Mouse (Mus musculus): ENCODE data around the gene Aoah. TPM values are rescaled to one million over a fixed set of nuclear protein-coding genes. Genes with fewer than 3 reads are reported as not detected.

Aoah gene
- polyA plus RNA-seq (2014; fragmentation: Nextera tagmentation; extraction: Ambion mirVana), result 0.27 and 0.37 TPM in 2 replicates

GRCm38 (mm10) chr13:20793901-20794300 is at the start of gene Aoah:
Gene Aoah, plus strand, starts transcription at chr13:20794113.
- Histone ChIP-seq H3K9ac (ENCODE audit: low read depth, low read length) (no peak within 1 kb of the TSS), H3K9me3 (replicated peaks; ENCODE audit: control insufficient read depth, low read length) (no peaks in the 10 kb centered on the region), H3K27me3 (ENCODE audit: control insufficient read depth, insufficient read depth, low read length) (no peaks in the 10 kb centered on the region), H3K4me2 (no peak within 1 kb of the TSS), H3K27ac (ENCODE audit: low read depth, low read length) (no peak within 1 kb of the TSS), H3K4me3 (ENCODE audit: low read depth, low read length) (no peak within 1 kb of the TSS), H3K36me3 (ENCODE audit: control insufficient read depth, insufficient read depth, low read length) (no peaks in the 10 kb centered on the region), H3K4me1 (ENCODE audit: control insufficient read depth, insufficient read depth, low read length) (no peaks in the 10 kb centered on the region)
- WGBS (ENCODE audit: insufficient replicate concordance), result 57% methylated on average over 4 of the region's 4 CpGs
- ATAC-seq (replicated peaks; ENCODE audit: insufficient number of reproducible peaks, low FRiP score, low TSS enrichment), result no peak

- Histone ChIP-seq H3K4me1 (ENCODE audit: control insufficient read depth, insufficient read depth, low read length) (no peaks in the 10 kb centered on the region), H3K36me3 (ENCODE audit: control insufficient read depth, insufficient read depth, low read length) (no peaks in the 10 kb centered on the region), H3K4me3 (ENCODE audit: low read depth, low read length) (no peak overlapping the region), H3K9me3 (replicated peaks; ENCODE audit: control insufficient read depth, low read length) (no peaks in the 10 kb centered on the region), H3K27me3 (ENCODE audit: control insufficient read depth, insufficient read depth, low read length) (no peaks in the 10 kb centered on the region), H3K27ac (ENCODE audit: low read depth, low read length) (no peak overlapping the region), H3K4me2 (no peak overlapping the region), H3K9ac (ENCODE audit: low read depth, low read length) (no peak overlapping the region)
- no peak for ATAC-seq (replicated peaks; ENCODE audit: insufficient number of reproducible peaks, low FRiP score, low TSS enrichment)
- WGBS (ENCODE audit: insufficient replicate concordance), result 63% methylated on average over 1 of the region's 1 CpGs
Measured at GRCm38 (mm10) chr13:20754843-20755242, 39.1 kb upstream of the Aoah start.

GRCm38 (mm10) chr13:20783648-20784047 is 10.3 kb upstream of the Aoah start:
- H3K27ac ChIP-seq (ENCODE audit: low read depth, low read length), result no peak overlapping the region
- no peaks in the 10 kb centered on the region for H3K4me1 ChIP-seq (ENCODE audit: control insufficient read depth, insufficient read depth, low read length)
- WGBS (ENCODE audit: insufficient replicate concordance), result 73% methylated on average over 5 of the region's 5 CpGs
- H3K4me2 ChIP-seq, result no peak overlapping the region
- no peaks in the 10 kb centered on the region for H3K9me3 ChIP-seq (replicated peaks; ENCODE audit: control insufficient read depth, low read length)
- H3K27me3 ChIP-seq (ENCODE audit: control insufficient read depth, insufficient read depth, low read length), result no peaks in the 10 kb centered on the region
- H3K36me3 ChIP-seq (ENCODE audit: control insufficient read depth, insufficient read depth, low read length), result no peaks in the 10 kb centered on the region
- H3K4me3 ChIP-seq (ENCODE audit: low read depth, low read length), result no peak overlapping the region
- ATAC-seq (replicated peaks; ENCODE audit: insufficient number of reproducible peaks, low FRiP score, low TSS enrichment), result no peak
- H3K9ac ChIP-seq (ENCODE audit: low read depth, low read length), result no peak overlapping the region

- Histone ChIP-seq H3K9ac (ENCODE audit: low read depth, low read length) (no peak overlapping the region), H3K4me1 (ENCODE audit: control insufficient read depth, insufficient read depth, low read length) (no peaks in the 10 kb centered on the region), H3K9me3 (replicated peaks; ENCODE audit: control insufficient read depth, low read length) (no peaks in the 10 kb centered on the region), H3K36me3 (ENCODE audit: control insufficient read depth, insufficient read depth, low read length) (no peaks in the 10 kb centered on the region), H3K4me2 (no peak overlapping the region), H3K27me3 (ENCODE audit: control insufficient read depth, insufficient read depth, low read length) (no peaks in the 10 kb centered on the region), H3K4me3 (ENCODE audit: low read depth, low read length) (no peak overlapping the region), H3K27ac (ENCODE audit: low read depth, low read length) (no peak overlapping the region)
- WGBS (ENCODE audit: insufficient replicate concordance), result 85% methylated on average over 6 of the region's 6 CpGs
- no peak for ATAC-seq (replicated peaks; ENCODE audit: insufficient number of reproducible peaks, low FRiP score, low TSS enrichment)
Measured at GRCm38 (mm10) chr13:20784060-20784459, 9.9 kb upstream of the Aoah start.

GRCm38 (mm10) chr13:20785960-20786359 is 8.0 kb upstream of the Aoah start:
- H3K4me1 ChIP-seq (ENCODE audit: control insufficient read depth, insufficient read depth, low read length), result no peaks in the 10 kb centered on the region
- no peaks in the 10 kb centered on the region for H3K9me3 ChIP-seq (replicated peaks; ENCODE audit: control insufficient read depth, low read length)
- no peaks in the 10 kb centered on the region for H3K27me3 ChIP-seq (ENCODE audit: control insufficient read depth, insufficient read depth, low read length)
- ATAC-seq (replicated peaks; ENCODE audit: insufficient number of reproducible peaks, low FRiP score, low TSS enrichment), result no peak
- H3K27ac ChIP-seq (ENCODE audit: low read depth, low read length), result no peak overlapping the region
- H3K4me3 ChIP-seq (ENCODE audit: low read depth, low read length), result no peak overlapping the region
- WGBS (ENCODE audit: insufficient replicate concordance), result 76% methylated on average over 7 of the region's 7 CpGs
- no peak overlapping the region for H3K9ac ChIP-seq (ENCODE audit: low read depth, low read length)
- no peaks in the 10 kb centered on the region for H3K36me3 ChIP-seq (ENCODE audit: control insufficient read depth, insufficient read depth, low read length)
- no peak overlapping the region for H3K4me2 ChIP-seq

GRCm38 (mm10) chr13:20786825-20787245 is 7.1 kb upstream of the Aoah start:
- Histone ChIP-seq H3K36me3 (ENCODE audit: control insufficient read depth, insufficient read depth, low read length) (no peaks in the 10 kb centered on the region), H3K27ac (ENCODE audit: low read depth, low read length) (no peak overlapping the region), H3K9me3 (replicated peaks; ENCODE audit: control insufficient read depth, low read length) (no peaks in the 10 kb centered on the region), H3K27me3 (ENCODE audit: control insufficient read depth, insufficient read depth, low read length) (no peaks in the 10 kb centered on the region), H3K4me2 (no peak overlapping the region), H3K4me1 (ENCODE audit: control insufficient read depth, insufficient read depth, low read length) (no peaks in the 10 kb centered on the region), H3K9ac (ENCODE audit: low read depth, low read length) (no peak overlapping the region), H3K4me3 (ENCODE audit: low read depth, low read length) (no peak overlapping the region)
- ATAC-seq (replicated peaks; ENCODE audit: insufficient number of reproducible peaks, low FRiP score, low TSS enrichment), result no peak
- 89% methylated on average over 1 of the region's 1 CpGs for WGBS (ENCODE audit: insufficient replicate concordance)

- H3K9me3 ChIP-seq (replicated peaks; ENCODE audit: control insufficient read depth, low read length), result no peaks in the 10 kb centered on the region
- H3K27me3 ChIP-seq (ENCODE audit: control insufficient read depth, insufficient read depth, low read length), result no peaks in the 10 kb centered on the region
- H3K4me1 ChIP-seq (ENCODE audit: control insufficient read depth, insufficient read depth, low read length), result no peaks in the 10 kb centered on the region
- H3K4me2 ChIP-seq, result no peak overlapping the region
- 82% methylated on average over 4 of the region's 4 CpGs for WGBS (ENCODE audit: insufficient replicate concordance)
- ATAC-seq (replicated peaks; ENCODE audit: insufficient number of reproducible peaks, low FRiP score, low TSS enrichment), result no peak
- H3K4me3 ChIP-seq (ENCODE audit: low read depth, low read length), result no peak overlapping the region
- no peak overlapping the region for H3K9ac ChIP-seq (ENCODE audit: low read depth, low read length)
- no peaks in the 10 kb centered on the region for H3K36me3 ChIP-seq (ENCODE audit: control insufficient read depth, insufficient read depth, low read length)
- no peak overlapping the region for H3K27ac ChIP-seq (ENCODE audit: low read depth, low read length)
Measured at GRCm38 (mm10) chr13:20787952-20788351, 6.0 kb upstream of the Aoah start.

GRCm38 (mm10) chr13:20796651-20797050 is 2.7 kb downstream of the Aoah start:
- no peak for ATAC-seq (replicated peaks; ENCODE audit: insufficient number of reproducible peaks, low FRiP score, low TSS enrichment)
- 76% methylated on average over 3 of the region's 3 CpGs for WGBS (ENCODE audit: insufficient replicate concordance)

GRCm38 (mm10) chr13:20798536-20798935 is 4.6 kb downstream of the Aoah start:
- WGBS (ENCODE audit: insufficient replicate concordance), result 39% methylated on average over 2 of the region's 2 CpGs
- Histone ChIP-seq H3K9me3 (replicated peaks; ENCODE audit: control insufficient read depth, low read length) (no peaks in the 10 kb centered on the region), H3K27me3 (ENCODE audit: control insufficient read depth, insufficient read depth, low read length) (no peaks in the 10 kb centered on the region), H3K4me2 (no peak overlapping the region), H3K4me1 (ENCODE audit: control insufficient read depth, insufficient read depth, low read length) (no peaks in the 10 kb centered on the region), H3K9ac (ENCODE audit: low read depth, low read length) (no peak overlapping the region), H3K4me3 (ENCODE audit: low read depth, low read length) (no peak overlapping the region), H3K36me3 (ENCODE audit: control insufficient read depth, insufficient read depth, low read length) (no peaks in the 10 kb centered on the region), H3K27ac (ENCODE audit: low read depth, low read length) (no peak overlapping the region)
- no peak for ATAC-seq (replicated peaks; ENCODE audit: insufficient number of reproducible peaks, low FRiP score, low TSS enrichment)

More at GRCm38 (mm10) chr13:20796651-20797050, 2.7 kb downstream of the Aoah start:
- Histone ChIP-seq H3K36me3 (ENCODE audit: control insufficient read depth, insufficient read depth, low read length) (no peaks in the 10 kb centered on the region), H3K4me3 (ENCODE audit: low read depth, low read length) (no peak overlapping the region), H3K4me2 (no peak overlapping the region), H3K9ac (ENCODE audit: low read depth, low read length) (no peak overlapping the region), H3K27ac (ENCODE audit: low read depth, low read length) (no peak overlapping the region), H3K4me1 (ENCODE audit: control insufficient read depth, insufficient read depth, low read length) (no peaks in the 10 kb centered on the region), H3K9me3 (replicated peaks; ENCODE audit: control insufficient read depth, low read length) (no peaks in the 10 kb centered on the region), H3K27me3 (ENCODE audit: control insufficient read depth, insufficient read depth, low read length) (no peaks in the 10 kb centered on the region)
